16 mouse cellular contexts compared by ENCODE assay signal in the genomic region with DNA sequence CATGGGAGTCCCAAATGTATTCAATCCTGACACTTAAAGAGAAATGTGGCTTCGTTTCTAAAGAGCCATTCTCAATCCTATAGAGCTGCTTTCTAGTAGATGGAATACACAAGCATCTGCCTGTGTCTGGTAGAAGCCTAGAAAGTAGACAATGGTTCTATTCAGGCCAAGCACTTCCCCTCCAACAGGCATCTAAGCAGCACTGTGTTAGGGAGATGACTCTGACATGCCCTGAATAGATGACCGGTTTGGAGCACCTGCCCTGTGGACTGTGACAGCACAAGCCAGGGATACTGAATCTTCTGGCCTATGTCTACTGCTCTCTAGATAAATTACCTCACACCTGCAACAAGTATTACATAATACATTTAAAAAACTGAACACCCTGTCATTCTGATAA. TPM values are rescaled to one million over a fixed set of nuclear protein-coding genes. Genes with fewer than 3 reads are reported as not detected.
A peak's percentile ranks its signal among the peaks of the same experiment; 100 is the strongest.
DNase-seq lines count a peak whose midpoint lies in the region; ATAC-seq and TF ChIP-seq lines count a peak whose summit lies in the region.
"Had no signal": no experiment of that assay in that cellular context is flagged by ENCODE, and none has a peak within 500 bp of the region (broad histone marks: within the 10 kb centered on the region; RNA-seq: fewer than 3 reads in every experiment).

No protein-coding gene starts in this region.

- H3K4me3 ChIP-seq in forebrain, postnatal 0 days (ENCODE audit: low read depth, low read length) = no peak overlapping the region
- H3K4me3 ChIP-seq in forebrain, embryonic 10.5 days = no peak overlapping the region
- H3K4me3 ChIP-seq in kidney, postnatal 0 days (replicated peaks; ENCODE audit: low read depth, low read length) = no peak overlapping the region
- H3K4me3 ChIP-seq in kidney, embryonic 16.5 days (ENCODE audit: low read length) = no peak overlapping the region
- H3K4me3 ChIP-seq: embryonic facial prominence, embryonic 12.5 days; intestine, embryonic 15.5 days; limb, embryonic 13.5 days had no signal

- TF ChIP-seq CTCF in forebrain, postnatal 0 days (IDR thresholded peaks at IDR 0.05; ENCODE audit: low read depth) = no peak
- no peak for TF ChIP-seq CTCF in kidney, postnatal 0 days (IDR thresholded peaks at IDR 0.05; ENCODE audit: low read depth)

- H3K27ac ChIP-seq in forebrain, postnatal 0 days (ENCODE audit: low read depth, low read length) = no peak overlapping the region
- no peak overlapping the region for H3K27ac ChIP-seq in forebrain, embryonic 10.5 days
- H3K27ac ChIP-seq in kidney, postnatal 0 days = no peak overlapping the region
- H3K27ac ChIP-seq in kidney, embryonic 16.5 days (ENCODE audit: low read length) = no peak overlapping the region
- H3K27ac ChIP-seq: embryonic facial prominence, embryonic 12.5 days; intestine, embryonic 15.5 days; limb, embryonic 13.5 days had no signal

- peaks cover 45% of the 10 kb centered on the region for H3K36me3 ChIP-seq in forebrain, postnatal 0 days (ENCODE audit: insufficient read depth)
- H3K36me3 ChIP-seq in forebrain, embryonic 10.5 days (replicated peaks) = peaks cover 58% of the 10 kb centered on the region
- peaks cover 16% of the 10 kb centered on the region; the same call in 1 of the 2 replicates for H3K36me3 ChIP-seq in kidney, postnatal 0 days (ENCODE audit: insufficient read depth, low read length)
- peaks cover 26% of the 10 kb centered on the region for H3K36me3 ChIP-seq in kidney, embryonic 16.5 days (ENCODE audit: insufficient read depth, low read length)

- H3K4me1 ChIP-seq in forebrain, postnatal 0 days (ENCODE audit: insufficient read depth) = no peaks in the 10 kb centered on the region
- H3K4me1 ChIP-seq in forebrain, embryonic 10.5 days = no peaks in the 10 kb centered on the region
- no peaks in the 10 kb centered on the region for H3K4me1 ChIP-seq in kidney, postnatal 0 days (replicated peaks; ENCODE audit: insufficient read depth, low read length)
- no peaks in the 10 kb centered on the region for H3K4me1 ChIP-seq in kidney, embryonic 16.5 days (ENCODE audit: insufficient read depth, low read length)
- H3K4me1 ChIP-seq: embryonic facial prominence, embryonic 12.5 days; limb, embryonic 13.5 days had no signal

- no peak for DNase-seq in forebrain, postnatal 0 days
- DNase-seq in forebrain, embryonic 10.5 days (ENCODE audit: extremely low spot score, low spot score) = no peak
- no peak for DNase-seq in kidney, postnatal 0 days (ENCODE audit: low spot score)
- peak; percentile 74 for DNase-seq in retina, postnatal 1 day
- no peak for DNase-seq in retina, embryonic 14.5 days (ENCODE audit: low spot score)
- DNase-seq in thymus, postnatal 36 days = no peak
- DNase-seq in embryo, embryonic 9.5 days (ENCODE audit: extremely low spot score) = no peak
- DNase-seq: B cell, adult 2 months; cerebellum, adult 11-12 months; gastrocnemius, postnatal 14 days; heart, postnatal 10 days; right cerebral cortex, postnatal 4 days had no signal

- H3K9me3 ChIP-seq in forebrain, postnatal 0 days (ENCODE audit: low read length) = no peaks in the 10 kb centered on the region
- no peaks in the 10 kb centered on the region for H3K9me3 ChIP-seq in forebrain, embryonic 10.5 days
- H3K9me3 ChIP-seq in kidney, postnatal 0 days (replicated peaks; ENCODE audit: low read length) = no peaks in the 10 kb centered on the region
- no peaks in the 10 kb centered on the region for H3K9me3 ChIP-seq in kidney, embryonic 16.5 days (ENCODE audit: low read length)
- H3K9me3 ChIP-seq: embryonic facial prominence, embryonic 12.5 days; intestine, embryonic 15.5 days; limb, embryonic 13.5 days had no signal

- no peaks in the 10 kb centered on the region for H3K27me3 ChIP-seq in forebrain, postnatal 0 days (ENCODE audit: insufficient read depth, low read length)
- H3K27me3 ChIP-seq in forebrain, embryonic 10.5 days (ENCODE audit: poor library complexity, severe bottlenecking) = no peaks in the 10 kb centered on the region
- H3K27me3 ChIP-seq in kidney, postnatal 0 days (ENCODE audit: insufficient read depth, low read length) = no peaks in the 10 kb centered on the region
- H3K27me3 ChIP-seq in kidney, embryonic 16.5 days (ENCODE audit: insufficient read depth, low read length) = no peaks in the 10 kb centered on the region
- H3K27me3 ChIP-seq: embryonic facial prominence, embryonic 12.5 days; intestine, embryonic 15.5 days; limb, embryonic 13.5 days had no signal

- H3K9ac ChIP-seq in forebrain, postnatal 0 days = no peak overlapping the region
- H3K9ac ChIP-seq in kidney, postnatal 0 days (ENCODE audit: low read depth, low read length) = no peak overlapping the region
- no peak overlapping the region for H3K9ac ChIP-seq in kidney, embryonic 16.5 days (replicated peaks; ENCODE audit: low read length)
- H3K9ac ChIP-seq: embryonic facial prominence, embryonic 12.5 days; intestine, embryonic 15.5 days; limb, embryonic 13.5 days had no signal

- 44% methylated on average over 2 of the region's 2 CpGs for whole genome bisulfite sequencing in forebrain, postnatal 0 days
- 75% methylated on average over 2 of the region's 2 CpGs for WGBS in forebrain, embryonic 10.5 days
- 73% methylated on average over 2 of the region's 2 CpGs for WGBS in kidney, postnatal 0 days
- 73% methylated on average over 2 of the region's 2 CpGs for WGBS in kidney, embryonic 16.5 days

- peak; percentile 67 for ATAC-seq in forebrain, postnatal 0 days
- ATAC-seq in kidney, postnatal 0 days (replicated peaks; ENCODE audit: low FRiP score, low read depth) = 0 out of 2 replicates have a peak, but pooled peaks have one; percentile 49
- no peak; the same call in 1 of the 2 replicates for ATAC-seq in kidney, embryonic 16.5 days (ENCODE audit: low FRiP score, low TSS enrichment)
- ATAC-seq: intestine, embryonic 15.5 days had no signal

- H3K4me2 ChIP-seq in forebrain, postnatal 0 days (ENCODE audit: low read depth) = no peak overlapping the region
- no peak overlapping the region for H3K4me2 ChIP-seq in kidney, postnatal 0 days (ENCODE audit: low read length)
- no peak overlapping the region for H3K4me2 ChIP-seq in kidney, embryonic 16.5 days (replicated peaks; ENCODE audit: low read depth, low read length)
- H3K4me2 ChIP-seq: embryonic facial prominence, embryonic 12.5 days; intestine, embryonic 15.5 days; limb, embryonic 13.5 days had no signal

RNA-seq across cellular contexts. Expression of a gene that starts 17.7 kb away (rescaled TPM):
- total RNA-seq in forebrain, postnatal 0 days (2014; rRNA removed) = 19.6 and 22.6 TPM in 2 replicates
- polyA plus RNA-seq in forebrain, postnatal 0 days (2015; fragmentation: Nextera tagmentation; extraction: Ambion mirVana) = 0.73 and 1.2 TPM in 2 replicates
- 2.0 and 2.8 TPM in 2 replicates for polyA plus RNA-seq in forebrain, embryonic 10.5 days (2016; fragmentation: Nextera tagmentation; extraction: Ambion mirVana)
- 2.4 and 2.6 TPM in 2 replicates for polyA plus RNA-seq in kidney, postnatal 0 days (2015; fragmentation: Nextera tagmentation; extraction: Ambion mirVana)
- polyA plus RNA-seq in kidney, embryonic 16.5 days (2015; fragmentation: Nextera tagmentation; extraction: Ambion mirVana) = 2.3 and 3.0 TPM in 2 replicates
